Mouse (Mus musculus): ENCODE results near the gene Hipk4.

Hipk4 gene

GRCm38 (mm10) chr7:27522967-27523366, at the start of gene Hipk4:
TSS of gene Hipk4 (plus strand) at chr7:27523267.
- DNase-seq (ENCODE audit: low spot score) = no peak

GRCm38 (mm10) chr7:27473835-27474489, 49.1 kb upstream of the Hipk4 start:
- DNase-seq (ENCODE audit: low spot score) = no peak

- DNase-seq (ENCODE audit: low spot score) = peak; percentile 99
Observed at GRCm38 (mm10) chr7:27474490-27474954, 48.5 kb upstream of the Hipk4 start.

GRCm38 (mm10) chr7:27475596-27475995, 47.5 kb upstream of the Hipk4 start:
- DNase-seq (ENCODE audit: low spot score) = no peak

GRCm38 (mm10) chr7:27476098-27476635, 46.9 kb upstream of the Hipk4 start:
- DNase-seq (ENCODE audit: low spot score) = no peak

GRCm38 (mm10) chr7:27478561-27478960, 44.5 kb upstream of the Hipk4 start:
- DNase-seq (ENCODE audit: low spot score) = no peak

GRCm38 (mm10) chr7:27479750-27480149, 43.3 kb upstream of the Hipk4 start:
- no peak for DNase-seq (ENCODE audit: low spot score)

GRCm38 (mm10) chr7:27480506-27480905, 42.6 kb upstream of the Hipk4 start:
- DNase-seq (ENCODE audit: low spot score) = no peak

GRCm38 (mm10) chr7:27480927-27481626, 42.0 kb upstream of the Hipk4 start:
- no peak for DNase-seq (ENCODE audit: low spot score)

GRCm38 (mm10) chr7:27481627-27481969, 41.5 kb upstream of the Hipk4 start:
- peak; percentile 93 for DNase-seq (ENCODE audit: low spot score)

- no peak for DNase-seq (ENCODE audit: low spot score)
Observed at GRCm38 (mm10) chr7:27483860-27484259, 39.2 kb upstream of the Hipk4 start.

GRCm38 (mm10) chr7:27486102-27486769, 36.8 kb upstream of the Hipk4 start:
- DNase-seq (ENCODE audit: low spot score) = no peak

GRCm38 (mm10) chr7:27486770-27487697, 36.0 kb upstream of the Hipk4 start, which contains the start of gene Sertad1:
TSS of gene Sertad1 (plus strand) at chr7:27486910.
- peak; percentile 100 for DNase-seq (ENCODE audit: low spot score)

- peak; percentile 80 for DNase-seq (ENCODE audit: low spot score)
Observed at GRCm38 (mm10) chr7:27487740-27488268, 35.3 kb upstream of the Hipk4 start.

- no peak for DNase-seq (ENCODE audit: low spot score)
Observed at GRCm38 (mm10) chr7:27489270-27489869, 33.7 kb upstream of the Hipk4 start.

- no peak for DNase-seq (ENCODE audit: low spot score)
Observed at GRCm38 (mm10) chr7:27490227-27490542, 32.9 kb upstream of the Hipk4 start.

- DNase-seq (ENCODE audit: low spot score) = peak; percentile 97
Observed at GRCm38 (mm10) chr7:27490543-27491329, 32.3 kb upstream of the Hipk4 start.

- DNase-seq (ENCODE audit: low spot score) = no peak
Observed at GRCm38 (mm10) chr7:27491856-27492255, 31.2 kb upstream of the Hipk4 start.

- DNase-seq (ENCODE audit: low spot score) = no peak
Observed at GRCm38 (mm10) chr7:27493022-27493421, 30.0 kb upstream of the Hipk4 start.

GRCm38 (mm10) chr7:27493450-27493849, 29.6 kb upstream of the Hipk4 start:
- no peak for DNase-seq (ENCODE audit: low spot score)

Measured in urinary bladder, postnatal 14 days (tissue).